Mouse (Mus musculus) spleen, adult 2 months (tissue): ENCODE measurements around the gene Fignl1. TPM values are rescaled to one million over a fixed set of nuclear protein-coding genes. Genes with fewer than 3 reads are reported as not detected.

Source experiments
- DNase-seq, 2 experiments: peaks; one replicate each; pipeline versions ENCODE4 v3.0.0 to v3.0.0-alpha.2; 2012 to 2021; ENCODE audit warnings: low spot score in 2 of 2, low read depth in 1 of 2
- H3K27ac ChIP-seq: fragments of 200-500 bp; 2 replicates; pipeline ENCODE4 v1.5.1; 2012; ENCODE audit warnings: low read length, inconsistent platforms; ENCODE audit not compliant: insufficient read depth
- H3K27me3 ChIP-seq: fragments of 200-500 bp; 2 replicates; pipeline ENCODE4 v1.6.1; 2012; ENCODE audit warnings: mild to moderate bottlenecking, moderate library complexity, low read length, inconsistent platforms; ENCODE audit not compliant: control insufficient read depth, insufficient read depth
- H3K36me3 ChIP-seq: fragments of 200-500 bp; 2 replicates; pipeline ENCODE4 v1.6.1; 2012; ENCODE audit warnings: mild to moderate bottlenecking, low read length, inconsistent platforms; ENCODE audit not compliant: control insufficient read depth, insufficient read depth
- H3K4me1 ChIP-seq: fragments of 200-500 bp; 2 replicates; pipeline ENCODE4 v1.6.1; 2011; ENCODE audit warnings: inconsistent platforms; ENCODE audit not compliant: control insufficient read depth, insufficient read depth, insufficient read length
- H3K4me3 ChIP-seq: fragments of 200-500 bp; 2 replicates; pipeline ENCODE4 v1.5.1; 2011; ENCODE audit warnings: mild to moderate bottlenecking, inconsistent platforms; ENCODE audit not compliant: insufficient read depth, insufficient read length; ENCODE audit errors: extremely low read depth
- CTCF ChIP-seq: fragments of 200-500 bp; IDR thresholded peaks from 2 replicates; pipeline ENCODE4 v1.5.1; 2011; ENCODE audit warnings: mild to moderate bottlenecking, inconsistent platforms; ENCODE audit not compliant: insufficient read depth, insufficient read length, insufficient replicate concordance; ENCODE audit errors: extremely low read depth
- POLR2A ChIP-seq: fragments of 200-500 bp; IDR thresholded peaks from 2 replicates; pipeline ENCODE4 v1.6.1; 2011; ENCODE audit warnings: low read depth, low read length, inconsistent platforms
- WGBS: fragments of 180-500 bp; shearing (Covaris S2); methylation state at CpG from one replicate; pipeline ENCODE4 v1.1.7; 2018; 5-methylcytosine and 5-hydroxymethylcytosine counted together
- polyA plus RNA-seq: library from polyadenylated mRNA; depleted of rRNA; stranded (reverse); fragments of >200 nt; gene quantifications from 2 replicates; pipeline ENCODE4 v1.2.3, GENCODE M21; 2012

Fignl1 gene
- polyA plus RNA-seq, 1 experiment = 4.0 TPM

GRCm38 (mm10) chr11:11777246-11777645 is 31.5 kb downstream of the Fignl1 start:
- H3K4me1 ChIP-seq = peaks cover 34% of the 10 kb centered on the region
- DNase-seq = no peak
- 34% methylated on average over 3 of the region's 3 CpGs for WGBS
- H3K27me3 ChIP-seq = no peaks in the 10 kb centered on the region
- TF ChIP-seq CTCF = no peak
- TF ChIP-seq POLR2A = no peak
- peaks cover 3% of the 10 kb centered on the region for H3K36me3 ChIP-seq
- no peak overlapping the region for H3K4me3 ChIP-seq
- H3K27ac ChIP-seq = peak overlapping the region; percentile 78

- DNase-seq = peak; percentile 48 to 61
- Histone ChIP-seq H3K36me3 (peaks cover 5% of the 10 kb centered on the region), H3K27ac (peak overlapping the region; percentile 78), H3K27me3 (no peaks in the 10 kb centered on the region), H3K4me3 (no peak overlapping the region), H3K4me1 (peaks cover 30% of the 10 kb centered on the region)
- TF ChIP-seq CTCF (no peak), POLR2A (no peak)
- WGBS = 36% methylated on average over 7 of the region's 7 CpGs
Observed at GRCm38 (mm10) chr11:11776822-11777174, 32.0 kb downstream of the Fignl1 start.

- no peaks in the 10 kb centered on the region for H3K27me3 ChIP-seq
- H3K4me1 ChIP-seq = peaks cover 29% of the 10 kb centered on the region; the same call in 1 of the 2 replicates
- DNase-seq = no peak
- peaks cover 6% of the 10 kb centered on the region for H3K36me3 ChIP-seq
- 59% methylated on average over 4 of the region's 4 CpGs for WGBS
- no peak overlapping the region for H3K4me3 ChIP-seq
- H3K27ac ChIP-seq = peak overlapping the region; percentile 70
- no peak for TF ChIP-seq CTCF
- no peak for TF ChIP-seq POLR2A
Observed at GRCm38 (mm10) chr11:11776071-11776821, 32.5 kb downstream of the Fignl1 start.

- Histone ChIP-seq H3K27ac (peak overlapping the region; percentile 70; the same call in 1 of the 2 replicates), H3K4me3 (no peak overlapping the region), H3K27me3 (no peaks in the 10 kb centered on the region), H3K36me3 (peaks cover 16% of the 10 kb centered on the region), H3K4me1 (peaks cover 32% of the 10 kb centered on the region)
- TF ChIP-seq POLR2A (no peak), CTCF (no peak)
- WGBS = 76% methylated on average over 5 of the region's 5 CpGs
- no peak for DNase-seq
Observed at GRCm38 (mm10) chr11:11774893-11775292, 33.9 kb downstream of the Fignl1 start.

- no peak for TF ChIP-seq CTCF
- TF ChIP-seq POLR2A = no peak
- Histone ChIP-seq H3K27ac (peak overlapping the region; percentile 70; the same call in 1 of the 2 replicates), H3K36me3 (peaks cover 21% of the 10 kb centered on the region), H3K4me1 (peaks cover 32% of the 10 kb centered on the region), H3K4me3 (no peak overlapping the region), H3K27me3 (no peaks in the 10 kb centered on the region)
- no peak for DNase-seq
- 90% methylated on average over 4 of the region's 4 CpGs for WGBS
Observed at GRCm38 (mm10) chr11:11774384-11774783, 34.4 kb downstream of the Fignl1 start.

GRCm38 (mm10) chr11:11772196-11772595 is 36.6 kb downstream of the Fignl1 start:
- WGBS = 89% methylated on average over 4 of the region's 4 CpGs
- no peak overlapping the region for H3K27ac ChIP-seq
- no peak overlapping the region for H3K4me3 ChIP-seq
- DNase-seq = no peak
- no peak for TF ChIP-seq CTCF
- no peak for TF ChIP-seq POLR2A
- no peaks in the 10 kb centered on the region for H3K27me3 ChIP-seq
- peaks cover 31% of the 10 kb centered on the region for H3K36me3 ChIP-seq
- peaks cover 42% of the 10 kb centered on the region for H3K4me1 ChIP-seq

GRCm38 (mm10) chr11:11770691-11771090 is 38.1 kb downstream of the Fignl1 start:
- no peak for DNase-seq
- Histone ChIP-seq H3K4me3 (no peak overlapping the region), H3K27ac (no peak overlapping the region), H3K27me3 (no peaks in the 10 kb centered on the region), H3K4me1 (peaks cover 39% of the 10 kb centered on the region), H3K36me3 (peaks cover 34% of the 10 kb centered on the region)
- no peak for TF ChIP-seq CTCF
- TF ChIP-seq POLR2A = no peak
- WGBS = 93% methylated on average over 3 of the region's 3 CpGs
